Mouse (Mus musculus): ENCODE results near the gene Sike1.

- no peak for TF ChIP-seq CTCF (IDR thresholded peaks at IDR 0.05; ENCODE audit: low read depth, low read length)
- no peak for TF ChIP-seq TAL1 (conservative IDR thresholded peaks at IDR 0.05; ENCODE audit: low read depth, low read length)
- TF ChIP-seq GATA1 (IDR thresholded peaks at IDR 0.05; ENCODE audit: borderline replicate concordance, low read length) = no peak
- no peak for TF ChIP-seq POLR2AphosphoS5 (IDR thresholded peaks at IDR 0.05; ENCODE audit: insufficient replicate concordance, low read depth, low read length)
- TF ChIP-seq GATA2 (IDR thresholded peaks at IDR 0.05; ENCODE audit: borderline replicate concordance, low read depth, low read length) = no peak
Measured at GRCm38 (mm10) chr3:102997591-102997990, 2.1 kb downstream of the Sike1 start.
